Mouse (Mus musculus): ENCODE data around the gene Anxa4. TPM values are rescaled to one million over a fixed set of nuclear protein-coding genes. Genes with fewer than 3 reads are reported as not detected.
A peak's percentile ranks its signal among the peaks of the same experiment; 100 is the strongest.

The Anxa4 gene
- total RNA-seq (2022), result 10 to 100 TPM; 29.2 to 41.0 (median 37.3) TPM

DNA sequence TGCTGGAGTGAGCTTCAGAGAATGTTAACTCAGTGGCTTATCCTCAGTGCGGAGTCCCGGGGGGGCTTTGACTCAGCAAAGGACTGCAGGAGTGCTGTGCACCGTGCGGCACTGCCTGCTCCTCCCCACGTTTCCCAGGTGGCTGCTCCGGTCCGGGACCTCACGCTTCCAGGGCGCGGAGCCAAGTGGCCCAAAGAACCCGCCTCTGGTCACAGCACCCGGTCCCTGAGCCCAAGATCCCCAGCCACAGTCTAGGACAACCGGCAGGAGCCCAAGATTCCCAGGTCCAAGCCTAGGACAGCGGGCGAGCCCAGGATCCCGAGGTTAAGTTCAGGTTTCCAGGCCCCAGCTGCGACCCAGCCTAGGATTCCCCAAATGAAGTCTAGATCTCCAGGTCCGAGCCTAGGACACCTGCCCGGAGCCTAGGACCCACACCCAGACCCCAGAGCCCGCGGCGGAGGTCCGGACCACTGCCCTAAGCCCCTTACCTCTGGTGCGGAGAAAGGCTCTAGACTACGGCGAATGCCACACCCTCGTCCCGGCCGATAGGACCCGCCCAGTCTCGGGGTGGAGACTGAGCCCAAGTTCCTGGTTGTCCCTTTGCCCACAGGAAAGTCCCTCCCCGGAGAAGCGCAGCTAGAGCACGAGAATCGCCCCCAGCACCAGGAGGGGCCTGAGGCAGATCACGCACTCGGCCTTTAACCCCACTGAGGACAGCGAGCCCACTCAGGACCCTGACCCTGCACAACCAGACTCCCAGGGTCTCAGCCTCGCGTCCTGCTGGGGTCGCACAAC, at the start of gene Anxa4:
Anxa4 (minus strand) TSS at position 564 of the 795 bp plus-strand sequence.
- peak; percentile 91 for DNase-seq (ENCODE audit: low spot score)

DNA sequence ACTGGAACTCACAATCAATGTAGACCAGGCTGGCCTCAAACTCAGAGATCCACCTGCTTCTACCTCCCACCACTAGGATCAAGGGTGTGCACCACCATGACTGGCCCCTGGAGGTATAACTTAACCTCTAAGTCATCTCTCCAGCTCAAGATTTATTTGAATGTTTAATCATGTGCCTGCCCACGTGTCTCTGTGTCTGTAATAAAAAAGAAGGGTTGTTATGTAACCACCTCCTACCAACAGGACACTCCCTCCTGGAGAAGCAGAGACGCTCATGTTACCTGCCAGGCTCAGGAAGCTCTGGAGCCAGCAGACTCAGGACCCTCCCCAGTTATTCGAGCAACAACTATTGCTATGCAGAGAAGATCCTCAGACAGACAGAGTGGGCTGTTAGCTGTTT, 48.6 kb upstream of the Anxa4 start:
- no peak for DNase-seq (ENCODE audit: low spot score)

DNA sequence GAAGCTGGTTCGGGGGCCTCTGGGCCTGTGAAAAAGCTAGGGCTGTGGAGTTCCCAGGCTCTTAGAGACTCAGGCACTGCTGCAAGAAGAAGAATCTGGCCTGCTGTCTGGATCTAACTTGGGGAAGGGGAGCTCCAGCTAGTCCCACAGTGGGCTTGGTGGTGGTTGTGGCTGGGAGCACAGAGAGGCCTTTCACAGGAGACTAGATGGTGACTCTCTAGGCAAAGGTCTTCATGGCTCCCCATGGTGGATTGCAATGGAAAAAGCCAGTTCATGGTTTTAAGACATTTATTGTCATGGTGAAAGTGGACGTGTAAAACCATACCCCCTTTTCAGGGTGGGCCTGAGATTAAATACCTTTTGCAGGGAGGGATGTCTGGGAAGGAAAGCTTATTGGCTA, 45.7 kb upstream of the Anxa4 start:
- no peak for DNase-seq (ENCODE audit: low spot score)

DNA sequence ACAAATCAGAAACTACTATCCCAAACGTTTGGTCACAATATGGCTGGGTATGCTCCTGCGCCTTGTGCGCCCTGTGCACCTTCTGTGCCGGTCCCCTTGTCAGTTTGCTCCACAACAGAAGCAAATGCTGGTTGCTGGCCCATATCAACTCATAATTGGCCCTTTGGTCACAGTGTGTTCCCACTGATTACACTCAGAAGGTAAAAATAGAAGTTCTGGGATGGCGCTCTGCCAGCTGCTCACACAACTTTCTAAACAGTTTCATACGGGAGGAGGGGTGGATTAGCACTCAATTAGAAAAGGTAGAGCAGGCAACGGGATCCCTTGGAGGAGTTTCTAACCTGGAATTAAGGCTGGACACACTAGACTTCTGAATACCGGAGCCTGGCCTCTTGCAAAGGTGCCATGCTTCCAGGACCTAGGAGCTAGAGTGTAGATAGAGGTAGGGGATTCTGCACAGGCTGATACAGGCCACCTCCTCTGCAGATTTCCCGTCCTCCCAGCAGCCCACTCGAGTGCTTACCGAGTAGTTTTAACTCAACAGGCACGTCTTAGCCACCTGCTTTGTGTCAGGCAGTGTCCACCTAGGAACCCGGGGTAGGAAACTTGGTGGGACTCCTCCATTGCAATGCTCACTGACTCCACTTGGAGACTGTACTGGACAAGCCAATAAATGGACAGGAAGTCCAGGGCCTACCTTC, 39.6 kb upstream of the Anxa4 start:
- DNase-seq (ENCODE audit: low spot score), result peak; percentile 91

DNA sequence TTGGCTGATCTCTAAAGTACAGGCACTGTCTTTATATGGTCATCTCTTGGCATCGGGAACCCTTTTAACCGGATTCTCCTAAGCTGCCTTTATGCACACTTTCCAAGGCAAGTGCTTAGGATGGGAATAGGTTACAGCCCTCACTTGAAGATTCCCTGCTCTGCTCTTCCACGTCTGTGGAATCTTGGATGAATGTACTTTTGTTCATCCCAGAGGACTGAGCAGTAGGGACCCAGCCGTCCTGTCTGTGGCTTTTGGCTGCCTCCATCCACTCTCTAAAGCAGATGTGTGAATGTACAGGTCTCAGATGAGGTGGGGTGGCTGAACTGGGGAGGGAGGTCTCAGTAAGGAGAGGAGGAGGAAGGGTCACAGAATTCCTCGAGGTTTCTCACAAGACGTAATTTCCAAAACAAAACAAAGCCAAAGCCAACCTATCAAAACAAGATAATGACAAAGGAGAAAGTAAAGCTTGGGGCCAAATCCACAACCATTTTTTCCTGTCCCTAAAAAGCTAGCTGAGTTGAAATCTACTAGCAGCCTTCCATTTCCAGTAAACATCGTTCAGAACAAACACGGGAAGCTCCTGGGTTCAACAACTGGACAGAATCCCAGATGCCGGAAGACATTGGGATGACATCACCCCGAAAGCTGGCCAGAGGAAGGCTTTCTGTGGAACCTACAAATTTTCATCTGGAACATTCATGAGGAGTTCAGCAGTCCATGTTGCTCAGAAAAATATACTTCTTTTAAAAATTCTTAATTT, 37.5 kb upstream of the Anxa4 start:
- DNase-seq (ENCODE audit: low spot score), result peak; percentile 89

DNA sequence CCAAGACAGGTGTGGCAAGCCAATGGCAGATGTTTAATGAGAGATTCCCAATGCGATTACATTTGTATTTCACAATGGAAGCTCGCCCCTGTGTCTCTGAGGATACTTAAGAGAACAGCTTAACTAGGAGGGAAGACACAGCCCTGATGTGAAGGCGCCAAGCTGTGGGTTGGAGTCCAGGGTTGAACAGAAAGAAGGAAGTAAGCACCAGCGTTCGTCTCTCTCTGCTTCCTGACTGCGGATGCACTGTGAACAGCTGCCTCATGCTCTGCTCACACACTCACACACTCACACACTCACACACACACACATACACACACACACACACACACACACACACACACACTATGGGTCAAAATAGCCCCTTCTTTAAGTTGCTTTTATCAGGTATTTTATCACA, 36.4 kb upstream of the Anxa4 start:
- no peak for DNase-seq (ENCODE audit: low spot score)

DNA sequence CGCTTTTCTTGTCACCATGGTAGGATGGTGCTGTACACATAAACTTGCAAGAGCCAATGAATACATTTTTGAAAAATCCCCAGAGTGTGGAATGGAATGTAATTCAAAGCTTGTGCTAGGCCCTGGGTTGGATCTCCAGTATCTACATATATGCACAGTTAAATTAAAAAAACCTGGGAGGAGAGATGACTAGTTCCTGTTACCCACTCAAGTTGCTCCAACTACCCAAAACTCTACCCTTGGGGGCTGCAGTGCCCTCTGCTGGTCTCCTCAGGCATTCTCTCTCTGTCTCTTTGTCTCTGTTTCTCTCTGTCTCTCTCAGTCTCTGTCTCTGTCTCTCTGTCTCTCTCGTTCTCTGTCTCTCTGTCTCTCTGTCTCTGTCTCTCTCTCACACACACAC, 34.0 kb upstream of the Anxa4 start:
- DNase-seq (ENCODE audit: low spot score), result no peak

DNA sequence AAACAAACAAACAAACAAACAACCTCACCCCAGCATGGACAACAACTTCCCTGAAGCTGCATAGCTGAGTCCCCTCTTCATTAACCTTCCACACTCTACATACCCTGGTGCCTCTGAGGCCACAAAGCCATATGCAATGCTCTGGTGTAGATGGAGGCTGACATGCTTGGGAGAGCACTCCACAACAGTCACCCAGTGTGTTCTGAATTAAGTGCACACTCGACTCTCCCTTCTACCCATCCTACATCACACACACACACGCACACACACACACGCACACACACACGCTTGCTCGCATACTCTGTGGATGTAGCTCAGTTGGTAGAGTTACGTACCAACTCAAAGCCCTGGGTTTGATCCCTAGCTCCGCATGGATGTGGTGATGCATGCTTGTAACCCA, 31.0 kb upstream of the Anxa4 start:
- DNase-seq (ENCODE audit: low spot score), result no peak

DNA sequence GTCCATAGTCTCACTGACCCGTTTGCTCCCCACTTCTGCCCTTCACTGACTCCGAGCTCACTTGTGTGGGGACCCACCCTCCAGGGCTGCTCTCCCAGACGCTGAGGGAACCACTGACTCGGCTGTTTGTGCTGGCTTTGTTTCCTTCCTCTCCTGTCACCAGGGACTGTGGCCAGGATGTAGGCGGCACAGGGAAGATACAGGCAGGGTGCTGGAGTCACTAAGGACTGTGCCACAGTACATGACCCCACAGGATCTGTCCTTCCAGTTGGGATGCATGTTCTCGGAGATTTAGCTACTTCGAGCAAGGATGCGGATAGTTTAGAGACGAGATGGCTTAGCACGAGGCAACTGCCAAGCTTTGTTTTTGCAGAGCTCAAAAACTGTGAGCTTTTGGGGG, 30.4 kb upstream of the Anxa4 start:
- DNase-seq (ENCODE audit: low spot score), result peak; percentile 77

DNA sequence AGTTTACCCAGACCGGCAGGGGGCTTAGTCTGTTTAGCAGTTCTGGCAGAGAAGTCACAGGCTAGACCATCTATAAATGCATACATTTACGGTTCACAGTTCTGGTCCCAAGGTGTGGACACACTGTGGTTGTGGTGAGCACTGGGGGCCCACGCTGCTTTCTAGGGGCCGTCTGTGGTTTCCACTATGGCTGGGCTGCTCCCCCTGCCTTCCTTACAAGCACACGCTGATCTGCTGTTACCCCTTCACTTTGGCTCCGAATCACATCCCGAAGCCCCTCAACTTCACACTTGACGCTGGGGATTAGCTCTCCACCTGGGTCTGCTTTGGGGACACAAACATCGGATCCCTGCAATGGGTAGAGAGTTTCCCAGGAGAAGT, 29.7 kb upstream of the Anxa4 start:
- no peak for DNase-seq (ENCODE audit: low spot score)

DNA sequence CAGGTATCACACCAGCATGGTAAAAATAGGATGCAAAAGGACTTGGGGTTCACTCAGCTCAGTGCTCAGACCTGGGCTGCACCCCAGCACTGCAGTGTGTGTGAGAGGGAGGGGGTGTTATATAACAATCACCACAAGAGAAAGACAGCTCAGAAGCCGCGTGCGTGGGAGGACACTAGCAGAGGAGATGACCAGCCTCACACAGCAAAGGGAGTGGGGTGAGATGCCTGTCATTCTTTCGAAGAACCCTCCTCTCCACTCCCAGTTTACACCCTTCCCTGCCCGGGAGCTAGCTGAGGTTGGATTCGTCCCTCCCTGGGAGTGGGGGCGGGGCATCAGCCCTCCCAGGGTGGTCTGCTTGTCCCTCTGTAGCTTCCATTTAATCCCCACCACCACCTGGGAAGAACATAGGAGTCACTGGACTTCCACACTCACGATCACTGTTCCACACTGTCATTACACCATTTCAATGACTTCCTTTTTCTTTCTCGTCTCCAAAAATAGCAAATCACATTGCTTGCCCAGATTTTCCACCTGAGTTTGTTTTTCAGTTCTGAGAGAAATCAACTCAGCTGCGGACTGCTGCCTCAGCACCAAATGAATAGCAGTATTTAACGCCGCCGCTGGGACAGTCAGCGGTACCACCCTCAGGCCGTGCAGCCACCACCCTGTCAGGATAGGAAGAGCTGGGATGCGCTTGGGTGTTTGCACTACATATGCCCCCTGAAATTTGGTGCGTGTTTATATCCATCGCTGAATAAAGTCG, 29.1 kb upstream of the Anxa4 start:
- DNase-seq (ENCODE audit: low spot score), result peak; percentile 32

DNA sequence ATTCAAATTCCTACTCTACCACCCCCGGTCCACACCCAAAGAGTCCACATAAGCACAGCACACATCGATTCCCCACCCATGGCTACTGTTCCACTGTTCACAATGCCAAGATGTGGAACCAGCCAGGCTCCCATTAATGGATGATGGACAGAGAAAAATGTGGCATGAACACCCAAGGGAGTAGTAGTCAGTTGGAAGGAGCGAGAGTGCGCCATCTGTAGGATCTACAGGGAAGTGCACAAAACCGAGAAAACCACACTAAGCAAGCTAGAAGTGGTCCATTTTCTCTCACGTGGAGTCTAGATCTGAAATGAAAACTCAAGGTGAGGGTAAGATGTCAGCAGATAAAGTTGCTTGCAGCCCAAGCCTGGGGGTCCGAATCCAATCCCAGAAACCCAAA, 27.3 kb upstream of the Anxa4 start:
- no peak for DNase-seq (ENCODE audit: low spot score)

DNA sequence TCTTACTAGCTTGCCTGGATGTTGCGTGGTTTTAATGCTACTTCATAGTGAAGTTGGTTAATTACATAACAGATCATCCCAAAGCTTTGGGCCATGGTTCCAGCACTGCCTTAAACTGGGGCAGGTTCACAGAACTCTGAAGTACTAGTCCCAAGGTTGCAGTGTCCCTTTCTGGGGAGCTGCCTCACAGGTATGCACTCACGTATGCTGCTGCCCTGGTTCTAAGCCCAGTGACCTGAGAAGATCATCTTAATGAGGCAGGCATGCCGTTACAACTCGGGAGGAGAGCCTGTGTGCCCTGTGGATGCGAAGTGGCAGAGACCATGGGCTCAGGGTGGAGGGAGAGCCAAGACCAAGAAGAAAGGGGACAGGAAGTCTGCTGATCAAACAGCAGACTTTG, 26.5 kb upstream of the Anxa4 start:
- no peak for DNase-seq (ENCODE audit: low spot score)

DNA sequence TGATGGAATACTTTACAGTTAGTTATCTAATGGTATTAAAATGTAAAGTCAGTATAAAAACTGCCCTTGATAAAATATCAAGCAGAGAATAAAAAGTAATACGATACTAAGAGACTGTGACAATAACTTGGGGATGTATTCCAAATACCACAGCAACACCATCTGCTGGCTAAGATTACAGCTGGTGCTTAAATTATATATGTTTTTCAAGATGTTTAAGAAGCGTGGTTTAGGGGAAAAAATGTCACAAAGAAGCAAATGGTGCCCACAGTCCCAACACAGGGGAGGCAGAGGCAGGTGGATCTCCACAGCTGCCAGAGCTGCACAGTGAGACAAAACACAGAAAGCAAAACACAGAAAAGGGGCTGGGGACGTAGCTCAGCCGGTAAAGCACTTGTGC, 25.5 kb upstream of the Anxa4 start:
- DNase-seq (ENCODE audit: low spot score), result no peak

DNA sequence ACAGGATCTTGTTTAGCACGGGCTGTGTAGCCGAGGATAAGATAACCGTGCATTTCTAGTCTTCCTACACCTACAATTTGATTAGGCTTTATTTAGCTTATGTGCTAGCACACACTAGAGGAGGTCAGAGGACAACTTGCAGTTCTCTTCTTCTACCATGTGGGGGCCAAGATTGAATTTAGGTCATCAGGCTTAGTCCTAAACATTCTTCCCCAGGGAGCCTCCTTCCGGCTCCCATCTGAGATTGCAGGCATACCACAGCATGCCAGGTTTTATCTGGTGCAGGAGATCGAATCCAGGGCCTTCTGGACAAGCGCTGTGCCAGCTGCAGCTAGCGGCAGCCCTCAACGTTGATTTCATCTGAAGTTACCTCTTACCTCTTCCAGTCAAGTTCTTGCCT, 23.2 kb upstream of the Anxa4 start:
- peak; percentile 53 for DNase-seq (ENCODE audit: low spot score)

DNA sequence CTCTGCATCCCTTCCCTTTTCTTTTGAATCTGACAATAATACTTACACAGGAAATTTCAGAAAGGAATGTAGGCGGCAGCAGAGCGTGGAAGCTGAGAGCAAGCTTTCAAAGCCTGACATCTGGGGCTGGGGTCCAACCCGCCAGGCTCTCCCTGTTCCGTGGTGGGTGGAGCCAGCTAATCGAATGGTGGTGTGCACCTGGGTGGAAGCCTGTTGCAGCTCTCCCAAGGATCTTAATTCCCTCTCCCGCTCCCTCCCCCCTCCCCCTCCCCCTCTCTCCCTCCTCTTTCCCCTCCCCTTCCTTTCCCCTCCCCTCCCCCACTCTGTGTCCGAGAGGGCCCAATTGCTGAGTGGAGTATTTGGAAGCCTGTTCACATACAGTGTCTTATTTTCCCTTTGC, 22.1 kb upstream of the Anxa4 start:
- no peak for DNase-seq (ENCODE audit: low spot score)

DNA sequence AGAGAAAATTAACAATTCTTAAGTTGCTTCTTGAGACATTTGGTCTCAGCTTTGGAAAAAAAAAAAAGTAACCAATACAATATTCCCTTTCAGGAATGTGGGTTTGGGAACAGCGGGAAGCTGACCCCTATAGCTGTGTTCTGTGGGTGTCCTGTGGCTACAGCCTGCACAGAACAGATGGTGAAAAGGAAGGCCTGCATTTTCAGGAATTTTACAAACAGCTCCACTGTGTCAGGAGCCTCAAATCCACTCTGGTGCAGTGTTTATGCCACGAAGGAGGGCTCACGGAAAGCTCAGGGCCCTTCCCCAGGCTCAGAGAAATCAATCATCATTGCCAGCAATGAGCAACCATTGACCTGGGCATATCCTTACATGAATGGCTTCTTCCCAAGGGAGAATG, 21.5 kb upstream of the Anxa4 start:
- no peak for DNase-seq (ENCODE audit: low spot score)

DNA sequence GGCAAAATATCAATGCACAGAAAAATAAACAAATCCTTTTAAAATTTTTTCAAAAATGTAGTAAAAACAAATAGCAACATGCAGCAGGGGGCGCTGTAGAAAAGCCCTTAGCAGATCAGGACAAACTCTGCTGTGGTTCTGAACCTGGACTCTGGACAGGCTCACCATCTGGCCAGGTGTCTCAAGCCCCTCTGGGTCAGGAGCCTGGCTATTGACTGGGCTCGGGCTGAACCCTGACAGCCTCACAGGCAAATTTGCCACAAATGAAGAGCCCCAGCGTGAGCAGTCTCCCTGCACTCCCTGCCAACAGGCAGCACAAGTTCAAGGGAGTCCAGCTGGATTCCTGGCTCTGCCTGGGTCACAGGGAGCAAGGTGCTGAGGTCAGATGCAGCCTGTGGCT, 20.0 kb upstream of the Anxa4 start:
- DNase-seq (ENCODE audit: low spot score), result peak; percentile 59

DNA sequence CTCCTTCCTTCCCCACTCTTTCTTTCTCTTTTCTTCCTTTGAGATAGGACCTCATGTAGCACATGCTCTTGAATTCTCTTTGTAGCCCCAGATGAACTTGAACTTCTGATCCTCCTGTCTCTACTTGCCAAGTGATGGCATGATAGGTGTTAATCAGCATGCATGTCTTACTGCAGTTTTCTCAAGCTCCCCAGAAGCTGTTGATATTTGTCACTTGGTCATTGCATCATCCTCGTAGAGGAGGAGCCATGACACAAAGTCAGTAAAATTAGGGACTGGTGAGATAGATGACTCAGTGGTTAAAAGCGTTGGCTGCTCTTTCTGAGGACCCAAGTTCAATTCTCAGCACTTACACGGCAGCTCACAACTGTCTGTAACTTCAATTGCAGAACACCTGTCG, 19.5 kb upstream of the Anxa4 start:
- DNase-seq (ENCODE audit: low spot score), result no peak

DNA sequence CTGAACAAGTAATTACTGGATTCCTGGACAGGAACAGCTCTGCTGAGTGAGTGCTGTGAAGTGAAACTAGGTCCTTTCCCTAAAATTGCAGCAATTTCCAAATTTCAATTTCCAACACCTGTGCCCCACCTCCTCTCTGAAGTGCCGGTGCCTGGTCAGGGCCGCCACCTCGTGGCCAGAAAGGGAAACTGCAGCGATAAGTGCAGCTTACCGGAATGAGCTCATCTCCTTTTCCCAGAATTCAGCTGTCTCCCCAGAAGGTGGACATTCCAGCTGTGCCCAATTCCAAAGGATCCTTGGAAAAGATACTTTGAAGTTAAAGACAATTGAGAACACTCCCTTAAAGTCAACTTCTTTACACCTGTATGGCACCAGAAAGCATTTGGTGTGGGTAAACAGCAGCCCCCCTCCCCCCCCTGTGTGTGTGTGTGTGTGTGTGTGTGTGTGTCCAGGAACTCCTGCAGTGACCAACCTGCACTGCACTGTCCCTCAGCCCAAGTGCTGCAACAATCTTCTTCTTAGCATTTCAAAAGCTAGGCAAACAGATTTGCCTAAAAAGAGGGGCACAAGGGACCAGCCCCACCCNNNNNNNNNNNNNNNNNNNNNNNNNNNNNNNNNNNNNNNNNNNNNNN, 13.2 kb upstream of the Anxa4 start:
- peak; percentile 73 for DNase-seq (ENCODE audit: low spot score)

DNA sequence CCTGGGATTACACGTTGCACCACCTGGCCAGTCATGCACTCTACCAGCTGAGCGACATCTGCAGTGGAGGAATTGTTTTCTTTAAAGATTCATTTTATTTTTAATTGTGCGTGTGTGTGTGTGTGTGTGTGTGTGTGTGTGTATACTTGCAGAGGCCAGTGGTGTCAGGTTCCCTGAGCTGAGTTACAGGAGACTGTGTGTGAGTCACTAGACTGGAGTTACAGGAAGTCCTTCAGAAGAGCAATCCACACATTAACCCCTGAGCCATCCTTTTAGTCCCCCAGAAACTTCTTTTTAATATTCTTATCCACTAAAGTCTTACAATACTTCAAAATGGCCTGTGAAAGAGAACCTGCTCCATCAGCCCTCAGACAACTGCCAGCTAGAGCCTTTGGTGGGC, 11.3 kb upstream of the Anxa4 start:
- DNase-seq (ENCODE audit: low spot score), result no peak

Measured in heart, adult 8-10 months (tissue).